Mouse (Mus musculus) heart, postnatal 0 days (tissue): ENCODE results near the gene Col9a2.

Experiments
- CTCF ChIP-seq: IDR thresholded peaks from 2 replicates; pipeline ENCODE4 v1.5.1; 2016; ENCODE audit warnings: antibody characterized with exemption, control low read depth, low read depth
- EP300 ChIP-seq: IDR thresholded peaks from 2 replicates; pipeline ENCODE4 v1.6.1; 2016; ENCODE audit warnings: antibody characterized with exemption, low read depth

DNA sequence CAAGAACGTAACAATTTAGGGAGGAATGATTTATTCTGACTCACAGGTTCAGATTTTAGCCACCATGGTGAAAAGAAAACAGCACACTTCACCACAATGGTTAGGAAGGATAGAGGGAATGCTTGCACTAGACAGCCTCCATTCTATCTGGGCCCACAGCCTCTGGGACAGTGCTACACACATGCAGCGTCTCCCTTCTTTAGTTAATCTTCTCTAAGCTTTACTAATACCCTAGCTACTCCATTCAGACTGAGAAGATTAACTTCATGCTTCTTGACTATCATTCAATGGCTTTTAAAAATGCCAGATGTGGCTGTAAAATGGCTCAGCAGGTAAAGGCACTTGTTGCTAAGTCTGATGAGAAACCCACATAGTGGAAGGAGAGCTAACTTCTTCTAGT, 46.9 kb upstream of the Col9a2 start:
- TF ChIP-seq CTCF, result no peak
- TF ChIP-seq EP300, result no peak
